37 mouse cellular contexts compared by ENCODE assay signal in genomic region chr17:31152966-31153499, GRCm38 (mm10). TPM values are rescaled to one million over a fixed set of nuclear protein-coding genes. Genes with fewer than 3 reads are reported as not detected.
DNase-seq lines count a peak whose midpoint lies in the region; ATAC-seq and TF ChIP-seq lines count a peak whose summit lies in the region.
"Had no signal": no experiment of that assay in that cellular context is flagged by ENCODE, and none has a peak within 500 bp of the region (broad histone marks: within the 10 kb centered on the region; RNA-seq: fewer than 3 reads in every experiment).

No protein-coding gene starts in this region.

- no peaks in the 10 kb centered on the region for H3K9me3 ChIP-seq in kidney, postnatal 0 days (replicated peaks; ENCODE audit: low read length)
- H3K9me3 ChIP-seq in intestine, embryonic 16.5 days (ENCODE audit: control insufficient read depth, low read length): no peaks in the 10 kb centered on the region
- H3K9me3 ChIP-seq in liver, embryonic 15.5 days (replicated peaks): no peaks in the 10 kb centered on the region
- no peaks in the 10 kb centered on the region for H3K9me3 ChIP-seq in stomach, embryonic 15.5 days
- H3K9me3 ChIP-seq: heart, embryonic 15.5 days; midbrain, embryonic 15.5 days; neural tube, embryonic 15.5 days had no signal

- H3K36me3 ChIP-seq in kidney, postnatal 0 days (ENCODE audit: insufficient read depth, low read length): no peaks in the 10 kb centered on the region
- no peaks in the 10 kb centered on the region for H3K36me3 ChIP-seq in intestine, embryonic 16.5 days (ENCODE audit: control insufficient read depth, insufficient read depth, low read length)
- no peaks in the 10 kb centered on the region for H3K36me3 ChIP-seq in liver, embryonic 15.5 days (replicated peaks)
- H3K36me3 ChIP-seq in stomach, embryonic 15.5 days: no peaks in the 10 kb centered on the region
- H3K36me3 ChIP-seq: heart, embryonic 15.5 days; limb, embryonic 12.5 days; midbrain, embryonic 15.5 days; neural tube, embryonic 15.5 days had no signal

- H3K9ac ChIP-seq in kidney, postnatal 0 days (ENCODE audit: low read depth, low read length): no peak overlapping the region
- H3K9ac ChIP-seq in intestine, embryonic 16.5 days (ENCODE audit: low read depth, low read length): no peak overlapping the region
- H3K9ac ChIP-seq in liver, embryonic 15.5 days: no peak overlapping the region
- H3K9ac ChIP-seq in stomach, embryonic 15.5 days: no peak overlapping the region
- H3K9ac ChIP-seq: heart, embryonic 15.5 days; limb, embryonic 12.5 days; midbrain, embryonic 15.5 days; neural tube, embryonic 15.5 days had no signal

- no peaks in the 10 kb centered on the region for H3K4me1 ChIP-seq in kidney, postnatal 0 days (replicated peaks; ENCODE audit: insufficient read depth, low read length)
- 0 out of 2 replicates have a peak, but pooled peaks cover 3% of the 10 kb centered on the region for H3K4me1 ChIP-seq in intestine, embryonic 16.5 days (ENCODE audit: control insufficient read depth, insufficient read depth, low read length)
- peaks cover 6% of the 10 kb centered on the region; the same call in 1 of the 2 replicates for H3K4me1 ChIP-seq in liver, embryonic 15.5 days (replicated peaks)
- H3K4me1 ChIP-seq in stomach, embryonic 15.5 days: no peaks in the 10 kb centered on the region
- H3K4me1 ChIP-seq in lung, adult 2 months (ENCODE audit: control insufficient read depth, insufficient read depth, low read length): no peaks in the 10 kb centered on the region
- H3K4me1 ChIP-seq: heart, embryonic 15.5 days; limb, embryonic 12.5 days; midbrain, embryonic 15.5 days; neural tube, embryonic 15.5 days had no signal

- no peak for DNase-seq in kidney, postnatal 0 days (ENCODE audit: low spot score)
- no peak for DNase-seq in kidney, adult 11 months
- no peak for DNase-seq in lung, adult 2 months
- no peak for DNase-seq in adrenal gland, postnatal 14 days
- no peak for DNase-seq in gastrocnemius, postnatal 4 days (ENCODE audit: low spot score in 2 of 2)
- DNase-seq: adrenal gland, postnatal 36 days; B cell, adult 2 months; cerebellum, adult 18-20 months; cerebellum, postnatal 10 days; lung, adult 18-20 months; lung, postnatal 10 days; retina, postnatal 1 day; right cerebral cortex, postnatal 14 days had no signal

- 0 out of 2 replicates have a peak overlapping the region, but pooled peaks have one; percentile 15 for H3K4me2 ChIP-seq in kidney, postnatal 0 days (ENCODE audit: low read length)
- H3K4me2 ChIP-seq in intestine, embryonic 16.5 days (ENCODE audit: low read depth, low read length): no peak overlapping the region
- H3K4me2 ChIP-seq in liver, embryonic 15.5 days: peak overlapping the region; percentile 34
- H3K4me2 ChIP-seq in stomach, embryonic 15.5 days: no peak overlapping the region
- H3K4me2 ChIP-seq: heart, embryonic 15.5 days; limb, embryonic 12.5 days; midbrain, embryonic 15.5 days; neural tube, embryonic 15.5 days had no signal

- no peak overlapping the region for H3K4me3 ChIP-seq in kidney, postnatal 0 days (replicated peaks; ENCODE audit: low read depth, low read length)
- H3K4me3 ChIP-seq in intestine, embryonic 16.5 days (ENCODE audit: low read length): no peak overlapping the region
- no peak overlapping the region for H3K4me3 ChIP-seq in liver, embryonic 15.5 days (replicated peaks)
- no peak overlapping the region for H3K4me3 ChIP-seq in stomach, embryonic 15.5 days (replicated peaks)
- H3K4me3 ChIP-seq in lung, adult 2 months (replicated peaks; ENCODE audit: extremely low read depth, low read depth, low read length): no peak overlapping the region
- H3K4me3 ChIP-seq: erythroblast, embryonic 14.5 days; heart, embryonic 15.5 days; limb, embryonic 12.5 days; midbrain, embryonic 15.5 days; neural tube, embryonic 15.5 days had no signal

- no peak for ATAC-seq in kidney, postnatal 0 days (replicated peaks; ENCODE audit: low FRiP score, low read depth)
- peak; percentile 60; the same call in 1 of the 2 replicates for ATAC-seq in intestine, embryonic 16.5 days
- peak; percentile 34 for ATAC-seq in liver, embryonic 15.5 days (ENCODE audit: insufficient read depth)
- peak; percentile 63 for ATAC-seq in stomach, embryonic 15.5 days (ENCODE audit: insufficient read depth, low FRiP score, low read depth)
- ATAC-seq: forebrain, embryonic 16.5 days; hindbrain, embryonic 16.5 days; midbrain, embryonic 15.5 days had no signal

- TF ChIP-seq CTCF in kidney, postnatal 0 days (IDR thresholded peaks at IDR 0.05; ENCODE audit: low read depth): no peak
- no peak for TF ChIP-seq CTCF in lung, adult 2 months (IDR thresholded peaks at IDR 0.05; ENCODE audit: insufficient read depth, low read length)

- WGBS in kidney, postnatal 0 days: 63% methylated on average over 9 of the region's 9 CpGs
- 57% methylated on average over 9 of the region's 9 CpGs for WGBS in intestine, embryonic 16.5 days
- 42% methylated on average over 9 of the region's 9 CpGs for WGBS in liver, embryonic 15.5 days (ENCODE audit: insufficient replicate concordance)
- WGBS in stomach, embryonic 15.5 days: 63% methylated on average over 9 of the region's 9 CpGs
- WGBS in lung, adult 2 months: 60% methylated on average over 9 of the region's 9 CpGs

- H3K27me3 ChIP-seq in kidney, postnatal 0 days (ENCODE audit: insufficient read depth, low read length): no peaks in the 10 kb centered on the region
- H3K27me3 ChIP-seq in intestine, embryonic 16.5 days (replicated peaks; ENCODE audit: control insufficient read depth, insufficient read depth, low read length): no peaks in the 10 kb centered on the region
- no peaks in the 10 kb centered on the region for H3K27me3 ChIP-seq in liver, embryonic 15.5 days
- no peaks in the 10 kb centered on the region for H3K27me3 ChIP-seq in stomach, embryonic 15.5 days (replicated peaks)
- H3K27me3 ChIP-seq: heart, embryonic 15.5 days; limb, embryonic 12.5 days; midbrain, embryonic 15.5 days; neural tube, embryonic 15.5 days had no signal

- no peak for TF ChIP-seq POLR2A in lung, adult 2 months (IDR thresholded peaks at IDR 0.05; ENCODE audit: borderline replicate concordance, extremely low read depth, low read depth, low read length)

- no peak overlapping the region for H3K27ac ChIP-seq in kidney, postnatal 0 days
- no peak overlapping the region for H3K27ac ChIP-seq in intestine, embryonic 16.5 days (ENCODE audit: low read length)
- H3K27ac ChIP-seq in liver, embryonic 15.5 days (replicated peaks): peak overlapping the region; percentile 35
- 0 out of 2 replicates have a peak overlapping the region, but pooled peaks have one; percentile 11 for H3K27ac ChIP-seq in stomach, embryonic 15.5 days
- H3K27ac ChIP-seq: heart, embryonic 15.5 days; limb, embryonic 12.5 days; macrophage; midbrain, embryonic 15.5 days; neural tube, embryonic 15.5 days had no signal

RNA-seq across cellular contexts. Expression of gene Tff2, which starts 9.0 kb away (rescaled TPM):
- 4.9 and 7.7 TPM in 2 replicates for polyA plus RNA-seq in kidney, postnatal 0 days (2015; fragmentation: Nextera tagmentation; extraction: Ambion mirVana)
- polyA plus RNA-seq in intestine, embryonic 16.5 days (2015; fragmentation: Nextera tagmentation; extraction: Ambion mirVana): 5.2 and 7.2 TPM in 2 replicates
- polyA plus RNA-seq in liver, embryonic 15.5 days (2015; fragmentation: Nextera tagmentation; extraction: Ambion mirVana): not detected in 2 replicates
- 39.1 and 51.9 TPM in 2 replicates for polyA plus RNA-seq in stomach, embryonic 15.5 days (2015; fragmentation: Nextera tagmentation; extraction: Ambion mirVana)
- 4.5 and 25.4 TPM in 2 replicates for polyA plus RNA-seq in lung, adult 2 months (2012; rRNA removed)
- not detected in 2 replicates for total RNA-seq in adrenal gland, postnatal 14 days (2021)
- total RNA-seq in gastrocnemius, postnatal 4 days (2021): not detected
- total RNA-seq: adrenal gland, adult 18-20 months; adrenal gland, postnatal 36 days; gastrocnemius, adult 8-10 months; heart, postnatal 25 days; layer of hippocampus, postnatal 10 days; left cerebral cortex, adult 18-20 months; left cerebral cortex, postnatal 25 days had no signal
- polyA plus RNA-seq: brain, embryonic 14.5 days; cortical plate, adult 2 months; embryonic facial prominence, embryonic 14.5 days; erythroblast, embryonic 14.5 days; forebrain, embryonic 11.5 days; forebrain, embryonic 16.5 days; heart, embryonic 15.5 days; hindbrain, embryonic 11.5 days; hindbrain, embryonic 16.5 days; limb, embryonic 12.5 days; macrophage; midbrain, embryonic 15.5 days; neural tube, embryonic 15.5 days had no signal

RNA-seq across cellular contexts. Expression of gene Tff1, which starts 12.0 kb away (rescaled TPM):
- polyA plus RNA-seq in kidney, postnatal 0 days (2015; fragmentation: Nextera tagmentation; extraction: Ambion mirVana): 0.62 TPM in 1 of 2 replicates, not detected in the other
- 1.5 and 2.7 TPM in 2 replicates for polyA plus RNA-seq in intestine, embryonic 16.5 days (2015; fragmentation: Nextera tagmentation; extraction: Ambion mirVana)
- not detected in 2 replicates for polyA plus RNA-seq in liver, embryonic 15.5 days (2015; fragmentation: Nextera tagmentation; extraction: Ambion mirVana)
- 95.6 and 131 TPM in 2 replicates for polyA plus RNA-seq in stomach, embryonic 15.5 days (2015; fragmentation: Nextera tagmentation; extraction: Ambion mirVana)
- polyA plus RNA-seq in lung, adult 2 months (2012; rRNA removed): not detected in 2 replicates
- not detected in 2 replicates for total RNA-seq in adrenal gland, postnatal 14 days (2021)
- not detected for total RNA-seq in gastrocnemius, postnatal 4 days (2021)
- total RNA-seq: adrenal gland, adult 18-20 months; adrenal gland, postnatal 36 days; gastrocnemius, adult 8-10 months; heart, postnatal 25 days; layer of hippocampus, postnatal 10 days; left cerebral cortex, adult 18-20 months; left cerebral cortex, postnatal 25 days had no signal
- polyA plus RNA-seq: brain, embryonic 14.5 days; cortical plate, adult 2 months; embryonic facial prominence, embryonic 14.5 days; erythroblast, embryonic 14.5 days; forebrain, embryonic 11.5 days; forebrain, embryonic 16.5 days; heart, embryonic 15.5 days; hindbrain, embryonic 11.5 days; hindbrain, embryonic 16.5 days; limb, embryonic 12.5 days; macrophage; midbrain, embryonic 15.5 days; neural tube, embryonic 15.5 days had no signal

RNA-seq across cellular contexts. Expression of gene Tff3, which starts 23.6 kb away (rescaled TPM):
- polyA plus RNA-seq in kidney, postnatal 0 days (2015; fragmentation: Nextera tagmentation; extraction: Ambion mirVana): 0.52 and 1.1 TPM in 2 replicates
- 1,304 and 1,371 TPM in 2 replicates for polyA plus RNA-seq in intestine, embryonic 16.5 days (2015; fragmentation: Nextera tagmentation; extraction: Ambion mirVana)
- 74.3 and 97.3 TPM in 2 replicates for polyA plus RNA-seq in liver, embryonic 15.5 days (2015; fragmentation: Nextera tagmentation; extraction: Ambion mirVana)
- polyA plus RNA-seq in stomach, embryonic 15.5 days (2015; fragmentation: Nextera tagmentation; extraction: Ambion mirVana): 141 and 168 TPM in 2 replicates
- polyA plus RNA-seq in lung, adult 2 months (2012; rRNA removed): 20.4 TPM in 1 of 2 replicates, not detected in the other
- total RNA-seq in adrenal gland, postnatal 14 days (2021): 0.78 TPM in 1 of 2 replicates, not detected in the other
- total RNA-seq in gastrocnemius, postnatal 4 days (2021): not detected
- total RNA-seq: adrenal gland, adult 18-20 months; adrenal gland, postnatal 36 days; gastrocnemius, adult 8-10 months; heart, postnatal 25 days; layer of hippocampus, postnatal 10 days; left cerebral cortex, adult 18-20 months; left cerebral cortex, postnatal 25 days had no signal
- polyA plus RNA-seq: cortical plate, adult 2 months; embryonic facial prominence, embryonic 14.5 days; erythroblast, embryonic 14.5 days; forebrain, embryonic 16.5 days; heart, embryonic 15.5 days; limb, embryonic 12.5 days; macrophage had no signal

RNA-seq across cellular contexts. Expression of gene Tmprss3, which starts 45.7 kb away (rescaled TPM):
- polyA plus RNA-seq in kidney, postnatal 0 days (2015; fragmentation: Nextera tagmentation; extraction: Ambion mirVana): 0.05 TPM in 1 of 2 replicates, not detected in the other
- 0.05 and 0.06 TPM in 2 replicates for polyA plus RNA-seq in intestine, embryonic 16.5 days (2015; fragmentation: Nextera tagmentation; extraction: Ambion mirVana)
- polyA plus RNA-seq in liver, embryonic 15.5 days (2015; fragmentation: Nextera tagmentation; extraction: Ambion mirVana): 0.29 and 0.46 TPM in 2 replicates
- polyA plus RNA-seq in stomach, embryonic 15.5 days (2015; fragmentation: Nextera tagmentation; extraction: Ambion mirVana): 0.36 and 0.49 TPM in 2 replicates
- 0.05 and 0.11 TPM in 2 replicates for polyA plus RNA-seq in lung, adult 2 months (2012; rRNA removed)
- 0.11 TPM in 1 of 2 replicates, not detected in the other for total RNA-seq in adrenal gland, postnatal 14 days (2021)
- total RNA-seq in gastrocnemius, postnatal 4 days (2021): not detected
- total RNA-seq: adrenal gland, adult 18-20 months; adrenal gland, postnatal 36 days; gastrocnemius, adult 8-10 months; heart, postnatal 25 days; layer of hippocampus, postnatal 10 days had no signal
- polyA plus RNA-seq: brain, embryonic 14.5 days; erythroblast, embryonic 14.5 days; forebrain, embryonic 11.5 days; forebrain, embryonic 16.5 days; gonadal fat pad, adult 2 months; heart, embryonic 15.5 days; hindbrain, embryonic 11.5 days; hindbrain, embryonic 16.5 days; limb, embryonic 12.5 days; macrophage; small intestine, adult 2 months had no signal

RNA-seq across cellular contexts. Expression of gene Ubash3a, which starts 54.6 kb away (rescaled TPM):
- 0.11 and 0.14 TPM in 2 replicates for polyA plus RNA-seq in kidney, postnatal 0 days (2015; fragmentation: Nextera tagmentation; extraction: Ambion mirVana)
- polyA plus RNA-seq in intestine, embryonic 16.5 days (2015; fragmentation: Nextera tagmentation; extraction: Ambion mirVana): 0.38 and 0.45 TPM in 2 replicates
- 10.2 and 10.6 TPM in 2 replicates for polyA plus RNA-seq in liver, embryonic 15.5 days (2015; fragmentation: Nextera tagmentation; extraction: Ambion mirVana)
- 0.89 and 1.2 TPM in 2 replicates for polyA plus RNA-seq in stomach, embryonic 15.5 days (2015; fragmentation: Nextera tagmentation; extraction: Ambion mirVana)
- 0.63 and 1.1 TPM in 2 replicates for polyA plus RNA-seq in lung, adult 2 months (2012; rRNA removed)
- 0.63 and 3.1 TPM in 2 replicates for total RNA-seq in adrenal gland, postnatal 14 days (2021)
- under 1 TPM; 0.10 to 0.29 TPM for total RNA-seq in gastrocnemius, postnatal 4 days (2021)
- total RNA-seq: gastrocnemius, adult 8-10 months; heart, postnatal 25 days; left cerebral cortex, adult 18-20 months; left cerebral cortex, postnatal 25 days had no signal
- polyA plus RNA-seq: cortical plate, adult 2 months; forebrain, embryonic 16.5 days; hindbrain, embryonic 16.5 days; midbrain, embryonic 15.5 days; neural tube, embryonic 15.5 days had no signal

Comparison
In these comparisons a context has a peak if more than half of its experiments do, and no peak if none do; other contexts are left out.
1. H3K27ac ChIP-seq: peak in liver, embryonic 15.5 days (single experiment) and stomach, embryonic 15.5 days (single experiment); none in kidney, postnatal 0 days (single experiment) and intestine, embryonic 16.5 days (single experiment).
2. H3K4me2 ChIP-seq: peak in kidney, postnatal 0 days (single experiment) and liver, embryonic 15.5 days (single experiment); none in intestine, embryonic 16.5 days (single experiment) and stomach, embryonic 15.5 days (single experiment).
3. RNA of gene Tff1, which starts 12.0 kb away (polyA plus RNA-seq): 95.6 to 131 TPM in stomach, embryonic 15.5 days; 1.5 to 2.7 TPM in intestine, embryonic 16.5 days, 0.62 TPM in kidney, postnatal 0 days, not detected in liver, embryonic 15.5 days and not detected in lung, adult 2 months; every median in the first group is over 10 times any median in the second.